Mouse (Mus musculus): Measurements from ENCODE around the gene Mrps7.
"Not testable (repeated sequence)": the region's sequence is repeated elsewhere in the genome, so short reads cannot be mapped to it uniquely, and the experiment has no call there.

The Mrps7 gene

GRCm38 (mm10) chr11:115629734-115630531 is 26.2 kb downstream of the Mrps7 start:
- DNase-seq: no peak

GRCm38 (mm10) chr11:115630532-115631504 is 27.1 kb downstream of the Mrps7 start:
- DNase-seq: peak; percentile 82 to 87

- DNase-seq: no peak
These were observed 27.8 kb downstream of the Mrps7 start for GRCm38 (mm10) chr11:115631505-115631890.

- no peak for DNase-seq
These were observed 28.5 kb downstream of the Mrps7 start for GRCm38 (mm10) chr11:115632247-115632646.

DNA sequence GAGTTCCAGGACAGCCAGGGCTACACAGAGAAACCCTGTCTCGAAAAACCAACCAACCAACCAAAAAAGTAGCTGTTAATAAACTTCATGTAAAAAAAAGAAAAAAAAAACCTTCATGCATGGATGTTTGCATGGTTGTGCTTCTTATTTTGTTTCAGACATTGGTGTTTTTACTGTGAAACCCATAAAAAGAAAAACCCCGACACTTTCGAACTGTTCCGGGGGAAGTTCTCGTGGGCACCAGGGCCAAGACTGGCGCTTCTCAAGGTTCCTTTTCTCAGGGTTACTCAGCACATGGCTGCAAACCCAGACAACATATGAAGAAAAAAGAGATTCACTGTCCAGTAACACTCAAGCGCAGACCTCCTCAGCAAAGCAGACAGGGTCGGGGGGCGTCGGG is 29.1 kb downstream of the Mrps7 start:
- DNase-seq: peak in 1 of 2 experiments; percentile 49

DNA sequence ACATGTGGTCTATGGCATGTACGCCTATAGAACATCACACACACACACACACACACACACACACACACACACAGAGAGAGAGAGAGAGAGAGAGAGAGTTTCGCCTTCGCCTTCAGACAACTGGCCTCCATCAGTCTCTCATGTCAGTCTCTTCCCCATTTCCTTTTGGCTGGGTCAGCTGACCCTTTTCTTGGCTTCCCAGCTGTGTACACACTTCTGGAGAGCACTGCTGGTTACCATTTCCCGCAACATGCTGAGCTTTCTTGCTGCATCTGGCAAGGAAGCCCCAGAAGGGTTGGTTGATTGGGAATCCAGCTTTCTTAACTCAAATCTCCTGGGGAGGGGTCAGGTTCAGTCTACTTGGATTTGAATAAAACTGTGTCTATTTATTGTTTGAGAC is 30.4 kb downstream of the Mrps7 start:
- DNase-seq: no peak

- DNase-seq: no peak
These were observed 31.3 kb downstream of the Mrps7 start for GRCm38 (mm10) chr11:115635041-115635440.

- no peak for DNase-seq
These were observed 31.8 kb downstream of the Mrps7 start for GRCm38 (mm10) chr11:115635484-115635883.

DNA sequence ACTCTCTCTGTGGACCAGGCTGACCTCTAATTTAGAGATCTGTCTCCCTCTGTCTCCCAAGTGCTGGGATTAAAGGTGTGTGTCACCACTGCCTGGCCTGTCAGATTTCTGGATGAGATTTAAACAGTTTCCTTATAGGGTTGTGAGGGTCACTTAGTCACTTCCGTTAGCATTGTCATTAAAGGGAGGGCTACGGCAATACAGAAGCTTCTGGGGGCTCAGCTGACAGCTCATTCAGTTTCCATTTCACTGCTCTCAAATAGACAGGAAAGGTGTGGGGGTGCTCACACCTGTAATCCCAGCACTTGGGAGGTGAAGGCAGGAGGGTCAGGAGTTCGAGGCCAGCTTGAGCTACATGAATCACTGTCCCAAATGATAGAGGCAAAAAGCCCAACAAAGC is 33.2 kb downstream of the Mrps7 start:
- no peak for DNase-seq

- no peak for DNase-seq
These were observed 35.0 kb downstream of the Mrps7 start for GRCm38 (mm10) chr11:115638498-115639409.

DNA sequence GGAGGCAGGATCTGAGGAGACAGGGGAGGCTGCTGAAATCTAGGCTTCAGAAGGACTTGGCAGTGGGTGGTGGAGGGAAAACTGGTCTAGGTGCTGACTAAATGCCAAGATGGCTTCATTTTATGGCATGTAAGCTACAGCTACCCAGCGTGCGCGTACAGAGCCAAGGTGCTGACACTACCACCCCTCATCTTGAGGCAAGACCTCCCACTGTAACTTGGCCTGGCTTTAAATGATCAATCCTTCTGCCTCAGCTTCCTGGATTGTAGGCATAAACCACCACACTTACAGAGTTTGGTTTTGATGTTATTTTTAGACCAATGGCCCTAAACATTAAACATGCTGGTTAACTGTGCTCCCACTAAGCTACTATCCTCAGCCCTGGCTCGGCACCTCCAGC is 35.8 kb downstream of the Mrps7 start:
- no peak for DNase-seq

GRCm38 (mm10) chr11:115640311-115640828 is 36.6 kb downstream of the Mrps7 start:
- DNase-seq: no peak

- peak; percentile 62 to 70 for DNase-seq
These were observed 37.4 kb downstream of the Mrps7 start for GRCm38 (mm10) chr11:115640978-115641663.

DNA sequence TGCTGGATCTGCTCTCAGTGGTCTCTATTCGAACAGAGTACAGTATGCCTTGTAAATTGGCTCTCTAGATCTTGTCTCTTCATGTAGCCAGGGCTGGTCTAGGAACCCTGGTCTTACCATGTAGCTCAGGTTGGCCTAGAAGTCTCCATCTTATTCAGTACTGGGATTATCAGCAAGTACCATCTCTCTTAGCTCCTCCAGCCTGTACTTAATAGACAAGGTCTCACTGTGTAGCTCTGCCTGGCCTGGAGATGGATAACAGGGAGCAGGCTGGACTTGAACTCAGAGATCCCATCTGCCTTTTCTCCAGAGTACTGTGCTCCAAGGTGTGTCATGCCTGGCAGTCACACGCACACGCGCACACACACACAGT is 37.9 kb downstream of the Mrps7 start:
- DNase-seq: no peak

GRCm38 (mm10) chr11:115642705-115643104 is 39.0 kb downstream of the Mrps7 start:
- DNase-seq: no peak

DNA sequence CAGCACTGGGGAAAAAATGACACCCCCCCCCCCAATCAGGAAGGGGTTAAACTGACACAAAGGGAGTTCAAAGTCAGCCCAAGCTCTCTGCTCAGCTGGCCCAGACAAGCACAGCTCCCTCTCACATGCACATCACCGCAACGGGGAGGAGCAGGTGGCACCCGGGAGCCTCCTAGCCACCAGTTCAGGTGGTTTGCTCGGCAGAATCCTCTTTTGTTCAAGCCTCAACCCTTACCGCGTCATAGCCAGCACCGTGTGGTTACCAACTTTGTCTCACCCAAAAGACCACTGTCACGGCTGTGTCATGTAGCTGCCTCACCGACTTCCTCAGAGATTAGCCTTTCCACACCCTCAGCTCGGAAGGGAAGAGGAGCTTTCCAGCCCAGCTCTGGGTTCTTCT is 39.5 kb downstream of the Mrps7 start:
- no peak for DNase-seq

DNA sequence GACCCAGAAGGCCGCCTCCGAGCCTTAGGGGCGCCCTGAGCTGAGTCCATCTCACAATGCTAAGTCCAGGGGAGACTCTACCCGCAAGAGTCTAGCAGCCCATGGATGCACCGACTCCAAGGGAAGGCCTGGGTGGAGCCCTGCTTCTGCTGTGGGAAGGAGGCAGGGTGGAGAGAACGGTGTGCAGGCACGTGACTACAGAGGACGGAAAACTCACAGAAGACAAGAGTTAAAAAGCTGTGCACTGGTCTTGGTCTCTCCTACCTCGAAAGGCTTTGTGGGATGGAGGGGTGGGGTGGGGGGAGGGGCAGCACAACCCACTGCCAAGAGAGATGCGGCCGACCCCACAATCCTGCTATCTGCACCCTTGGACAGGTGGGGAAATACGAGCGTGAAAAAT is 40.6 kb downstream of the Mrps7 start:
- DNase-seq: no peak

DNA sequence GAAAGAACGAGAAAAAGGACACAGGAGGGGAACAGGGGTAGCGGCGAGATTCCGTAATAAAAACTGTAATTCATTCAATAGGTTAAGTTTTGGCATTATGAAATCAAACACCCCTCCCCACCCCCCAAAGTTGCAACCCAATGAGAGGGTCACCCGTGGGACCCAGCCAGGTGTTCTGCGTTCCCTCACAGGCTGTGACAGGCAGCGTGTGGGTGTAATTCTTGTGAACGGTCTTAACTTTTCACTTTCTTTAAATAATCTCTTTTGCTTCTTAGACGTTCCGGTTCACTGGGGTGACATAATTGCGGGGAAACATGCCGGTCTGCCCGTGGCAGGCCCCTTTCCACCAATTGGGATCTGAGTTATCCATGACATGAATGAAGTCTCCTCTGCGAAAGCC is 41.8 kb downstream of the Mrps7 start:
- DNase-seq: not testable (repeated sequence)

GRCm38 (mm10) chr11:115646439-115646838 is 42.7 kb downstream of the Mrps7 start:
- peak in 1 of 2 experiments; percentile 43 for DNase-seq

GRCm38 (mm10) chr11:115647459-115647858 is 43.7 kb downstream of the Mrps7 start:
- DNase-seq: peak in 1 of 2 experiments; percentile 54

DNA sequence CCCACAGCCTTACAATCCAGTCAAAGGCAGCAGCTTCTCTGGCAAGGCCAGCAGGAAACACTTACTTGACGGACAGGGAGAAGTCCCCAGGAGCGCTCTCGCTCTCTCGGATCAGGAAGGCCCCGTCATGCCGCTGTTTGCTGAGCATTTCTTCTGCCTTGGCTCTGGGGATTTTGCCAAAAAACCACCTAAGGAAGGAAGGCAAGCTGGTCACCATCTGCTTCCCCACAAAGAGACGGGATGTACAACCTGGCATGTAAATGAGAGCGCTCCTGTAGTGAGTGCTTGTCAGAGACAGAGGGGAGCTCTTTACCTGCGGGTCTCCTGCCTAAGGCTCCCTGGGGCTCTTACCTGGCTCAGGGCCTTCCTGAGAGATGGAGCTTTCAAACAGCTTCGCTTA is 46.0 kb downstream of the Mrps7 start:
- no peak for DNase-seq

- DNase-seq: no peak
These were observed 48.0 kb downstream of the Mrps7 start for GRCm38 (mm10) chr11:115651680-115652079.

Data from spleen, adult 18-20 months (tissue).